Mouse (Mus musculus) gastrocnemius, adult 18-20 months (tissue): ENCODE measurements around the gene Fndc7. TPM values are rescaled to one million over a fixed set of nuclear protein-coding genes. Genes with fewer than 3 reads are reported as not detected.
"Not testable (repeated sequence)": the region's sequence is repeated elsewhere in the genome, so short reads cannot be mapped to it uniquely, and the experiment has no call there.

Experiments used
- DNase-seq: peaks from one replicate; pipeline ENCODE4 v3.0.0; 2021; ENCODE audit warnings: low spot score
- total RNA-seq, 2 experiments: library from RNA; stranded (reverse); gene quantifications; 2 replicates each; pipeline ENCODE4 v1.2.3; 2021

The Fndc7 gene
- total RNA-seq, 2 experiments from 2014 or later = not detected

DNA sequence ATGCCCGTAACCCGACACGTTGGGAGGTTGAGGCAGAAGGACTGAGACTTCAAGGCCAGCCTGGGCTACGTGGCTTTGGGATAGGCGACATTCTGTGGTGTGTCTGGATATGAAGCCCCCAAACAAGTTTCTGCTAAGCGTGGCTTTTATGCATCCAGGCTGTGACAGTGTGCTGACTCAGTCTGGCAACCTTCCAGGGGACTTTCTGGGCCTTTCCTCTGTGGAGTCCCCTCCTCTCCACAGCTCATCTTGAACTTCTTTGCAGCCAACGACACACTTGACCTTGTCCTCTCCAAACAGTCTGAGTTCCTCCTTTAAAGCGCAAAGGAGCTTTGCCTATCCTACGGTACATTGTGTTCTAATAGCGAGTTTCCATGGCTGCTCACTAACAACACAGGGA, 33.9 kb downstream of the Fndc7 start:
- peak; percentile 62 for DNase-seq

DNA sequence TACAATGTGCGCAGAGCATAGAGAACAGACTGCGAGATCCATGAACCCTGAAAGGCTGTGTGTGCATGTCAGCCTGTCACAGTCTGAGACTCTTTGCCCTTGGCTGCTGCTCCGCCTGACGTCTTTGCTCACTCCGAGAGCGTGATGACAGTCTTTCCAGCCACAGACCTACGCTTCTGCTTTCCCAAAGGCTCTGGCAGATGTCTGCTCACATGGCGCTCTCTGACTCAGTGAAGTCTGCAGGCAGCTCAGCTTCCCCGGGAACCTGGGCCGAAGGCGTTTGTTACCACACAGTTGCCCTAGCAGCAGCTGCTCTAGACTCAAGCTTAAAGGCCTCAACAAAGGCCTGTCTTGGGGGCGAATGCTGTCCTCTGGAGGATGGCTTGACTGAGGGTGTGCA, 34.4 kb downstream of the Fndc7 start:
- peak; percentile 45 for DNase-seq

DNA sequence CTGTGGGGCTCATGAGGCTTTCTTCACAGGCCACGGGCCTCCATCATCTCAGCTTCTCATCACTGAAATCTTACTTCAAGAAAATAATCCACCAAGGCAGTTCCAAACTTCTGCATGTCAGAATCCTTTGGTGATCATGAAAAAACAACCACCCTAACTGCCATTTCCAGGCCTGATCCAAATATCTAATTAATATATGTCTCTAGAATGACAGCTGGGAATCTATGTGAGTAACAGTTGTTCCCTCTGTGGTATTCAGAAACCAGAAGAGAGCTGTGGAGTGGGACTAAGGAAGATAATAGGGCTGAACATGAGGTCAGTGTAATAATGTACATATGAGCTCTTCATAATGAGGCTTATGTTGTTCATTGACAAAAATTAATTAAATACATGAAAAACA, 36.5 kb downstream of the Fndc7 start:
- DNase-seq = no peak

DNA sequence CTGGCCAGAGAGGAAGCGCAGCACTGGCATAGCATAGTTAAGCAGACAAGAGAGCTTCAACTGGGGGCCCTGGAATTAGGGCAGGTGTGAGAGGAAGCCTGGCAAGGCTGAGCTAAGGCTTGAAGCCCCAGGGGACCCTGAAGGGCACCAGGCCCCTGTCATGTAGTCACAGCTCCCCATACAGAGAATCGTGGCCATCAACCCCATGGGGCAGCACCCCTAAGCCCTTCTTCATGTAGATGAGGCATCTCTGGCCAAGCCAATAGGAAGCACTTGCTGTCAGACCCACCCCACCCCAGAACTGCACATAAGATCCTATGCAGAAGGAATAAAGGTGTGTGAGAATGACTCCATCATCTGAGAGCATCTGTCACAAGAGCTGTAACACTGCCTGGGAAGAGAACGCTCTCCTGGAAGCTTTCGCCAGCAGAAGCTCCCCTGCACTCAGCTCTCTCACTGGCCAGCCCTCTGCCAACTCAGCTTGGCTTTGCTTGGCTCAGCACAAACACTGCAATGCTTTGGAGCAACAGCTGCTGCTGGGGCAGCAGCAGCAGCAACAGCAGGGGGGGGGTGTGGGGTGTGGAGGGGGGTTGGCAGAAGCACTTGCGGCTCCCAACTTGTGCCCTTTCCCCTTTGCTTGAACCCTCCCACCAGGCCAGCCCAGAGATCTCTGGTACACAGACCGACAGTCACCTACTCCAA, 37.7 kb downstream of the Fndc7 start:
- peak; percentile 50 for DNase-seq

DNA sequence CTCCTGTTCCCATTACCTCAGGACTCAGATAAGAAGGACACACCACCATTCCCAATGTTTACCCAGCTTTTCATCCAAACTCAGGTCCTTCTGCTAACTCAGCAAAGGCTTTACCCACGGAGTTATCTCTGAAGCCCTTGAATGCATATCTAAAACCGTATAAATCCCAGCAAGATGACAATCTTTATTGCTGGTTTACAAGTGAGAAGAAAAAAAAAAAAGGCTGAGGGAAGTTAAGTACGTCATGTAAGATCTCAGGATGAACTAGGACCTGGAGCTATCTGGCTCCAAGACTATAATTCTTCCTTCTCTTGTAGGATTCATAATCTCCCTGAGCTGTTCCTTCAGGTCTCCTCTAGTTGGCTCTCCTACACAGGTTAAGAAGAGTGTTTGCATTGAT, 38.3 kb downstream of the Fndc7 start:
- no peak for DNase-seq

DNA sequence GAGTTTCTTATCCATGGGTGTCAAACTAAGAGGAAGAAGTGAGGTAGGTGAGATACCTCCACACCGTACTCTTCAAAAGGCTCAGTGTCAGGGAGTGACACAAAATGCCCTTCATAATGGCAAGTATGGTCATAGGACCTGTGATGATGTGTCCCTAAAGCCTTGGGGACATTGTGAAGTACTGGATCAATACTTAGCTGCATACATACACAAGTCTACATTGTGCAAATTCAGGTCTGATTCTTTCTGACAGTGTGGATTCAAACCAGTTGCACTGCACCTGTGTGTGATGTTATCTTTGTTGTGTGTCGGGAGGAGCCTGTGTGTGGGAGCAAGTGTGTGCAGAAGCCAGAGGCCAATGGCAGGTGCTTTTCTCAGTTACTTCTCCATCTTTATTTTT, 38.7 kb downstream of the Fndc7 start:
- DNase-seq = no peak

DNA sequence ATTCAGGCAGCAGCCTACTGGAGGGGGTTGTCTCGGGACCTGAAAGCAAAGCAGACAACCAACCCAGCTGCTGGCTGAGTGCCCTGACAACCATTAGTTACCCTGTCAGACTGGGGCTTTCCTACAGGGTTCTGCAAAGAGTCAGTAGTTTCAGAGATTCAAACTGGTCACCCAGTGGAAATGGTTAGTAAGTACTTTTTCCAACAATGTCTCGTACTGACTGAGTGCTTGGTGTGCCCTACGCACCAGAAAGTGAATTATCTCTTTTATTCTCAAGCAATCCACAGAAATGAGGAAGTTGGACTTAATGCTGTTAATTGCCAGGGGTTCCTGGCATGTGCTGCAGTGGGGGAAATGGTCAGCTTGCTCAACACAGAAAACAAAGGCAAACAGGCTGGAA, 39.3 kb downstream of the Fndc7 start:
- no peak for DNase-seq

DNA sequence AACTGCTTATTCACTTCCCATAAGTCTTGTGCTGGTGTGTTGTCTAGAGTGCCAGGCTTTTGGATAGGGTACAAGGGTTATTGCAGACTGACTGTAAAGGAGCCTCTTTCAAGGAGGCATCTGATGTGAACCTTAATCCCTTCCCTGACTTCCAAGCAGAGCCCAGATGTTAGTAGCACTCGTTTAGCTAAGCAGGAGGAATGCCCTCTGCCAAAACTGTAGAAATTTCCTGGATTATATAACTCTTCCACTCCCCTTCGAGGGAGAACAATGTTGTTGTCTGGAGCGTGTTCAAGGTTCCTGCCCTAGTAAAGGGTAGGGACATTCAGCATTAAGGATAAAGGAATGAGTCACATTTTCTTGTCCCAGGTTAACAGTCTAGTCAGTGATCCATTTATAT, 43.2 kb downstream of the Fndc7 start:
- no peak for DNase-seq

DNA sequence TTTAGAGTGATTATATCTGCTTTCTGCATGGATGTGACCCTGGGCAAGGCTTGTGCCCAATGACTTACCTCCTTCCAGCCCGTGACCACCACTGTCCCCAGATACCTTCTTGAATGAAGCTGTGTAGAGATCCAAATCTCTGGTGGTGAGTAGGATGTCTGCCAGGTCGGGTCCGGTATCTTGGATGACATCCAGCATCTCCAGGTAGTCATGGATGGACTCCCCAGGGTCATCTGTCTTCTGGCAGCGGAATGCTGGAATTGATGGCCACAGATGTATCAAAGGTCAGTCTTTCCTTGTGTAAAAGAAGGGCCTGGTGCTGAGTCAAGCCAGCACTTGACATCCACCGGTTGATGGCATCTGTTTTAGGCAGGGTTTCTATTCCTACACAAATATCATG, 45.3 kb downstream of the Fndc7 start:
- no peak for DNase-seq

DNA sequence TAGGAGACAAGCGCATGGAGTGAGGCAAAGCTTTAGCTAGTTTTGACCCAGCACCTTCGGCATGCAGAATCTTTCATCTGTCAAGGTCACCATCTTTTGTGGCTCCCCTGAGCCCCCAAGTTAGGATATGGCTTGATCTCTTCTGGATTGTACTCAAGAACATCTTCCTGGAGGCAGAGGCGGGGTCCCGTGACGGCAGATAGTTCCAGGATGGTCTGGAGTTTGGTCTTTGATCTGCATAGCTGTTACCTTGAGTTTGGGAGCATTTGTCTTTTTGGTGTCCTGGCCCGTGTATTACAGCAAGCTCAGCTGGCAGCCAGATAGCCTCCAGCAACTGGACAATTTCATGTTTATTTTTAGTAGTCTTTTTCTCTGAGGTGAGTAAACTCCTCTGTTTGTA, 45.8 kb downstream of the Fndc7 start:
- no peak for DNase-seq

DNA sequence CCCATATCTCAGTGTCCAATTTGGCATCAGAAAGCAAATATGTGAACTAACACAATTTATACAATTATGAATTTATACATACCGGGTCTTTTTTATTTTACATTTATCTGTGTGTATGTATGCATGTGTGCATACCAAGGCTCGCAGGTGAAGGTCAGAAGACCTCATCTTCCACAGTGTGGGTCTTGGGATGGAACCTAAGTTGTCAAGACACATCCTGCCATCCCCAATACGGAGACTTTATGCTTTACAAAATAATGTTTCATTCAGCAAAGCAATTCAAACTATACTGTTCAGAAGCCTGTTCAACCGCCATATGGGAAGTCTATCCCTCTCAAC, 49.1 kb downstream of the Fndc7 start:
- DNase-seq = no peak

DNA sequence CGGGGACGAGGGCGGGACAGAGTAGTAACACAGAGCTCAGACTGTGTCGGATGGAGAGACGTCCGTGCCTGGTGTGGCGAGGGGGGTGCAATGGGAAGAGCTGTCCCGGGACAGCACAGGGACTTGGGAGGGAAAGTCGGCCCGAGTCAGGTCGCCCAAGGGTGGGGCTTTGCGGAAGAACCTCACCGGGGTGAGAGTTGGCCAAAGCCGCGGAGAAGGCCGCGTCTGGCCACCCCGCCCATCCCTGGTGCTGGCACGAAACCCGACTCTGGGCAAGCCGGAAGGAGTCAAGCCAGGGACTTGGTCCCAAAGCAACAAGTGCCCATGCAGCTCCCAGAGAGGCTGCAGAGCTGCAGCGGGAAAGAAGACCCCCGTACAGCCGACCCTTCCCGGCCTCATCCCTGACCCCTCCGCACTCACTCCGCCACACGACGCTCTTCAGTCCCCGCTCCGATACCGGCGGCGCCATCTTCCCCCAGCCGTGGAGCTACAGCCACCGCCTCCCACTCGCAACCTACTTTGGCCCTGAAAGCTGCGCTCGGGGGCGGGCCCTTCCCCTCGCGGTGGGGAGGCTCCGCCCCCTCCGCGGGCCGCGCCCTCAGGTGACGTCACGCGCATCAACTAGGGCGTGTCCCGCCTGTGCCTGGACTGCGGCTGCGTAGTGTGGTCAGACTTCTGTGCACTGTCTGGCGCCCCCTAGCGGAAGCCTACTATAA, 49.6 kb downstream of the Fndc7 start, which contains the start of gene Stxbp3:
TSS of gene Stxbp3 (minus strand) at position 527 of the 716 bp plus-strand sequence.
- peak; percentile 99 for DNase-seq

DNA sequence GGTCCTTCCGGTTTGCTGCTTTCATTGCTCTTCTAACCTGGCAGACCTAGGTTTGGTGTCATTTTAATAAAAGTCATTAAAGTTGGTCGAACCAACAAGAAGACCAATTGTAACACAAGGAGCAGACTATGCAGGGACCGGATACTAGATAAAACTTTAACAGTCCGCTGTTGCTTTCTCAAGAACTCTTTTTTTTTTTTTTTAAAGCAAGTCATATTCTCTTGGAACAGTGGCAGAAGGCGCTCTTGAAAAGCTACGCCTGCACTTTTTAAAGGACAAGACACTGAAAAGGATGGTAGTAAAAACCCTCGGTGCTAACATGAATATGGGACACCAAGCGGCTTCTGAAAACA, 50.2 kb downstream of the Fndc7 start:
- no peak for DNase-seq

DNA sequence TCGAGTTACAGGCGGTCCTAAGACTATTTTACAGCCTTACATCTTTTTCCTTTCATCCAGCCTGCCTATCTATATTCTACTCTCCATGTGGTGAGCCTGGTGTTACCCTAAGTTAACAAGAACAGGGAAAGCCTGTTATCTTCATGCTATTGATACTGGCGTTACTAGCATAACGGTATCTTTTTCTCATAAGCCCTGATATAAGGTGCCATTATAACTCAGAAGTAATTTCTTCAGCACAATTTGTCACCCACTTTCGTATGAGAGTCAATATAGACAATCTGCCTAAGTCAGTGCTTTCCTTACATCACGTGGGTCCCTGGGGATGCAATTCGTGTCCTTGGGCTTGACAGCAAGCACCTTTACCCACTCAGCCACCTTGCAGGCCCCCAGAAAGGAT, 50.8 kb downstream of the Fndc7 start:
- DNase-seq = no peak

DNA sequence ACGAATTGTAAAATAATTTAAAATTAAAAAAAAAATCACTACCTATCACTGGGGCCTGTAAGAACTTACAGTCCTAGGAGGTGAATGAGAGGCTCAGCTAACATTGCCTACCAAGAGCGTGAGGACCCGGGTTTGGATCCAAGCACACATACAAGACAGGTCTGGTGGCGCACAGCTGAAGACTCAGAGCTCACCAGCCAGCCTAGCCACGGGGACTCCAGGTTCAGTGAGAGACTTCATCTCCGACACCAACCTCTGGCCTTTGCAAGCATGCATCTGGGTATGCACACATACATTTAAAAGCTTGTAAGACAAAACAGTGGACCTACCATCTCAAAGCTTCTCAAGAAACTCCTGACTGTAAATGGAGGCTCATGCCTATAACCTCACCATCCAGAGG, 52.9 kb downstream of the Fndc7 start:
- no peak for DNase-seq

DNA sequence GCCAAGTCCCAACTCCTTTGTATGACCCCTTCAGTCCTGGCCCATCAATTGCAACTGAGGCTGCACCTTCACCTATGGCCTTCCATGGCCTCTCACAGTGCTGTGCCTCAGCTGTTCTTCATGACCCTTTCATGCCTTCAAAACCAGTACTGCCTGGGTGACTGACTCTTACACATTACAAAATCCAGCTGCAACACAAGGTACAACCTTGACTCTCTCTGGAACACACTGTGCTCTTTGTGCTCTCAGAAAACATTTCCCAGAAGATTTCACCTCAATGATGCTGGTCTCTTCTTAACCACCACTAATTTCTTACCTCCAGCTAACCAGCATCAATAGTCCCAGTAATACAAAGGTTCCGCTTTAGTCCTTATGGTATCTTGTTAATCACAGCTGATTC, 56.1 kb downstream of the Fndc7 start:
- not testable (repeated sequence) for DNase-seq

DNA sequence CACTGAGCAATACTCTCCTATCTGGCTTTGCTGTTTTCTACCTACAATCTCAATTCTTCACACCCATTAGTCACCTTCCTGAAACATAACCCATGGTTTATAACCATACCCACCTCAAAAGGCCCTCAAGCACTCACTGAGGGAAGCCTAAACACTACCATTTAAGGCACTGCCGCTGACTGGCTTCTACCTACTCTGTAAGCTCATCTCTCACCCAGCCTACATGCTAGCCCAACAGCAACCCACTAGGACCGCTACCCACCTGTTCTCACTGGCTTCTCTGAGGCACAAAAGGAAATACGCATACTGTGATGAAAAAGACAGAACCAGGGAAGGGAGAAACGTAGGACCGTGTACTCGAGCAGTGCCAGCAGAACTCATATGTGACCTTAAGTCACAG, 58.1 kb downstream of the Fndc7 start:
- DNase-seq = no peak

DNA sequence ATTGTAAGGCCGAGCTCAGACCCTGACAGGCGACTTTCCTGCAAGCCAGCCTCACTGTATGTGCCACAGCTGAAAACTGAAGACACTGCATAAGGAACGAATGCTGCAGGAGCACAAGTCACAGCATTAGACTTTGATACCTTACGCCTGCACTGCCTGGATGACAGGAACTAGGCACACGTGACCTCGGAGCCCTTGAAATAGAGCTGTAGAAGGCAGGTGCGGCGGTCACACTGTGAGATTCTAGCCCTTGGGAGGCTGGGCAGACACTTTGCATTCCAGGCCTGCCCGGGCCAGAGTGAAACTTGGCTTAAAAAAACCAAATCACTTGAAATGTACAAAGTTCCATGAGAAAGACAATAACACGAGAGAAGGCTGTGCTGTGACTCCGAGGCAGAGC, 59.3 kb downstream of the Fndc7 start:
- DNase-seq = peak; percentile 76

DNA sequence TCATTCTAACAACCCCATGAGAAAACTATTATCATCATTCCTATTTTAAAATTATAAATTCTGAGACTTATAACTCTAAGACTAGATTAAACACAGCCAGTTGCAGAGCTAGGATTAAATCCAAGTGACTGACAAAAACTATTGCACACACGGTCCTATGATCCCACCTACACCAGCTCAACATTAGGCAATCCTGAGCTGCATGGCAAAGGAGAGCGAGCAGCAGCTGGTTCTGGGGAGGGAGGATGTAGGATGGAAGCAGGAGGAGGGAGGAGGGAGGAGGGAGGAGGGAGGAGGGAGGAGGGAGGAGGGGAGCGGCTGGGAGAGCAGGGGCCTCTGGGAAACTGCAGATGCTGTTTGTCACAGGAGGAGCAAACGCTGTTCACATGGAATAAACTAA, 74.2 kb downstream of the Fndc7 start:
- DNase-seq = no peak

DNA sequence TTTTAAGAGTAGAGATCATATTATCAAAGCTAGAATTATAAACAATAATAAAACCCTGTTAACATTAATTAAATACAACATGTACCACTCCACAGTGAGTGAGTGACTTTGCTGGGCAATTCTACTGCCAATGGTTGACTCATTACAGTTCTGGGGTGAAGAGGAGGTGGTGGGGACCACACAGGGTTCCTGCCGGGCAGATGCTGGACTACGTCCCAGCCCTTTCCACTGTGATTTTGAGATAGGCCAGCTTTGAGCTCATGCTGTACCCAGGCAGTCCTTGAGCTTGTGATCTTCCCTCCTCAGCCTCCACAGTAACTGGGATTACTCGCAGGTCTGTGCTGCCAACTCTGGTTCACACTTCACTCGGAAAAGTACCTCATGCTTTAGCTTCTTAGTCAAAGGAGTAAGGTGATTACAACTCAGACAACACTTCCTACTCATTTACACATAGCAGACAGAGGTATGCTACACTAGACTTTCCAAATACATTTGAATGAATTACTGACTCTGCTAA, 79.0 kb downstream of the Fndc7 start:
- no peak for DNase-seq

DNA sequence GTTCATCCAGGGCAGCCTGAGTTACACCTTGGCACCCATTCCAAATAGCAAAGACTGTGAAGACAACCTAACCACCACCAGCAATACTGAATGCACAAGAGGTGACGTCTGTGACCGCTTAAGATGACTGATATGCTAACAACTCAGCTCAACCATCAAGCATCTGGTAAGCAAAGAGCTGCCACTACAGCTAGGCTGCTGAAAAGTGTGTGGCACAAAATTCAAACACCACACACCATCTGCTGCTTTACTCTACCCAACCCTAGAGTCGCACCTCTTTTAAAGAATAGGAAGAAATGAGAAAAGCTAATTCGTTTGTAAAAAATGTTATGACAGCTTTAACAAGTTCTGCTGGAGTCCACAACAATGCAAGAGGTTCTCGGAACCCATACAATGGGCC, 84.2 kb downstream of the Fndc7 start:
- no peak for DNase-seq
